ENCODE assay signal across 8 mouse cellular contexts in genomic region chr12:59131578-59131946, GRCm38 (mm10). TPM values are rescaled to one million over a fixed set of nuclear protein-coding genes. Genes with fewer than 3 reads are reported as not detected.
DNase-seq lines count a peak whose midpoint lies in the region; ATAC-seq and TF ChIP-seq lines count a peak whose summit lies in the region.

No protein-coding gene starts in this region.

- H3K4me3 ChIP-seq in E14TG2a.4 (replicated peaks; ENCODE audit: low read length): peak overlapping the region; percentile 89
- H3K4me3 ChIP-seq in limb, embryonic 13.5 days: peak overlapping the region; percentile 92

- H3K27ac ChIP-seq in limb, embryonic 13.5 days: peak overlapping the region; percentile 93

- TF ChIP-seq CTCF in E14TG2a.4 (conservative IDR thresholded peaks at IDR 0.05; ENCODE audit: low read length): no peak

- ATAC-seq in frontal cortex, adult (ENCODE audit: low TSS enrichment): peak; percentile 41
- ATAC-seq in limb, embryonic 13.5 days (ENCODE audit: low FRiP score, low read depth): peak; percentile 52
- ATAC-seq in neutrophil, adult 5-6 weeks (ENCODE audit: extremely low read depth, insufficient number of reproducible peaks, low FRiP score, poor library complexity, severe bottlenecking): 0 out of 2 replicates have a peak, but pooled peaks have one; percentile 2

- no peak for DNase-seq in frontal cortex, postnatal 14 days (ENCODE audit: low spot score in 2 of 2)
- DNase-seq in fibroblast of lung, adult 2 months (ENCODE audit: low read depth): peak; percentile 18
- DNase-seq in spleen, postnatal 10 days (ENCODE audit: low spot score in 2 of 2): no peak
- DNase-seq in gastrocnemius, postnatal 25 days: no peak

- WGBS in limb, embryonic 13.5 days: under 1% methylated on average over 28 of the region's 30 CpGs

- H3K9me3 ChIP-seq in E14TG2a.4 (ENCODE audit: low read length): no peaks in the 10 kb centered on the region
- H3K9me3 ChIP-seq in limb, embryonic 13.5 days: no peaks in the 10 kb centered on the region

- H3K36me3 ChIP-seq in E14TG2a.4 (ENCODE audit: insufficient read depth, low read length): peaks cover 4% of the 10 kb centered on the region; the same call in 1 of the 2 replicates
- 0 out of 2 replicates have a peak, but pooled peaks cover 6% of the 10 kb centered on the region for H3K36me3 ChIP-seq in limb, embryonic 13.5 days

- H3K9ac ChIP-seq in limb, embryonic 13.5 days: peak overlapping the region; percentile 96

- H3K4me1 ChIP-seq in E14TG2a.4 (replicated peaks; ENCODE audit: low read depth, low read length): peaks cover 20% of the 10 kb centered on the region
- H3K4me1 ChIP-seq in limb, embryonic 13.5 days: peaks cover 19% of the 10 kb centered on the region

- peaks cover 17% of the 10 kb centered on the region for H3K27me3 ChIP-seq in E14TG2a.4 (ENCODE audit: insufficient read depth, low read length)
- no peaks in the 10 kb centered on the region for H3K27me3 ChIP-seq in limb, embryonic 13.5 days

- H3K4me2 ChIP-seq in limb, embryonic 13.5 days (replicated peaks): peak overlapping the region; percentile 81

RNA-seq across cellular contexts. Expression of gene Mia2, which starts 36.0 kb away (rescaled TPM):
- polyA plus RNA-seq in limb, embryonic 13.5 days (2015; fragmentation: Nextera tagmentation; extraction: Ambion mirVana): 63.2 TPM in 2 replicates
- total RNA-seq in neutrophil, adult 5-6 weeks (2017): 319 and 342 TPM in 2 replicates
- total RNA-seq in gastrocnemius, postnatal 25 days (2021): 10 to 100 TPM; 88.3 to 97.4 TPM

Comparison
In these comparisons a context has a peak if more than half of its experiments do, and no peak if none do; other contexts are left out.
1. ATAC-seq: peak in every context shown above with its lines; median percentile 52 in limb, embryonic 13.5 days; 41 in frontal cortex, adult; 2 in neutrophil, adult 5-6 weeks.